Mouse (Mus musculus) B cell, adult 62 days (primary cell): ENCODE data around the gene Hyal5. TPM values are rescaled to one million over a fixed set of nuclear protein-coding genes. Genes with fewer than 3 reads are reported as not detected.

ENCODE experiments used
- total RNA-seq: library from RNA; stranded (reverse); gene quantifications from 4 replicates; pipeline ENCODE4 v1.2.4, GENCODE M21; 2023

Hyal5 gene
- not detected in 4 replicates for total RNA-seq

GRCm38 (mm10) chr6:24857697-24858096 lies at the start of gene Hyal5:
Gene Hyal5 (plus strand): TSS chr6:24857997.

Other genes starting within 250 kb of the Hyal5 start
- gene Wasl, start 193.0 kb upstream of the Hyal5 start, total RNA-seq: 39.6 to 51.8 TPM (median 44.0 TPM) in 4 replicates
- not detected in 4 replicates for gene Hyal6, start 124.8 kb upstream of the Hyal5 start, total RNA-seq
- not detected in 4 replicates for gene Hyal4, start 109.7 kb upstream of the Hyal5 start, total RNA-seq
- gene Spam1, start 66.8 kb upstream of the Hyal5 start, total RNA-seq: not detected in 4 replicates
- not detected in 4 replicates for gene Tmem229a, start 98.3 kb downstream of the Hyal5 start, total RNA-seq